Mouse (Mus musculus) hindbrain, embryonic 11.5 days (tissue): ENCODE measurements around the gene Sugt1. TPM values are rescaled to one million over a fixed set of nuclear protein-coding genes. Genes with fewer than 3 reads are reported as not detected.

Source experiments
- ATAC-seq: fragments of 200-750 bp; cut with Nextera tagmentation; 2 replicates; pipeline ENCODE4 v1.8.0; 2017; ENCODE audit warnings: mild to moderate bottlenecking, moderate TSS enrichment, moderate library complexity; ENCODE audit not compliant: low FRiP score
- DNase-seq: peaks from one replicate; pipeline ENCODE4 v3.0.0-alpha.2; 2015; ENCODE audit warnings: low spot score
- H3K27ac ChIP-seq: fragments of 300-500 bp; sonication (generic); 2 replicates; pipeline ENCODE4 v1.5.1; 2014; ENCODE audit warnings: mild to moderate bottlenecking, low read depth, low read length
- H3K27me3 ChIP-seq: fragments of 300-500 bp; sonication (generic); 2 replicates; pipeline ENCODE4 v1.6.1; 2014; ENCODE audit warnings: mild to moderate bottlenecking, low read length, moderate library complexity, mixed read lengths; ENCODE audit not compliant: control insufficient read depth, insufficient read depth
- H3K36me3 ChIP-seq: fragments of 300-500 bp; sonication (generic); 2 replicates; pipeline ENCODE4 v1.6.1; 2014; ENCODE audit warnings: mild to moderate bottlenecking, low read length, moderate library complexity, mixed read lengths; ENCODE audit not compliant: control insufficient read depth, insufficient read depth
- H3K4me1 ChIP-seq: fragments of 300-500 bp; sonication (generic); replicated peaks from 2 replicates; pipeline ENCODE4 v1.6.1; 2014; ENCODE audit warnings: low read length, mixed read lengths; ENCODE audit not compliant: control insufficient read depth, insufficient read depth
- H3K4me2 ChIP-seq: fragments of 300-500 bp; sonication (generic); replicated peaks from 2 replicates; pipeline ENCODE4 v1.6.1; 2014; ENCODE audit warnings: mild to moderate bottlenecking, low read depth, low read length
- H3K4me3 ChIP-seq: fragments of 300-500 bp; sonication (generic); 2 replicates; pipeline ENCODE4 v1.5.1; 2014; ENCODE audit warnings: low read depth, low read length
- H3K9ac ChIP-seq: fragments of 300-500 bp; sonication (generic); 2 replicates; pipeline ENCODE4 v1.6.1; 2014; ENCODE audit warnings: low read depth, low read length
- H3K9me3 ChIP-seq: fragments of 300-500 bp; sonication (generic); 2 replicates; pipeline ENCODE4 v1.6.1; 2016; ENCODE audit warnings: low read length; ENCODE audit not compliant: control insufficient read depth
- WGBS: fragments of 180-500 bp; shearing (Covaris S2); extraction: QIAGEN DNeasy Blood & Tissue Kit; methylation state at CpG from one replicate; pipeline ENCODE4 v1.1.7; 2014; 5-methylcytosine and 5-hydroxymethylcytosine counted together
- polyA plus RNA-seq: library from polyadenylated mRNA; unstranded; fragments of >200 nt; fragmentation: Nextera tagmentation; extraction: Ambion mirVana; gene quantifications from 2 replicates; pipeline ENCODE4 v1.2.1, GENCODE M21; 2014

Sugt1 gene
- polyA plus RNA-seq, 1 experiment from 2014 or later = 165 TPM

GRCm38 (mm10) chr14:79673083-79674013 is 85.9 kb downstream of the Sugt1 start:
- peak overlapping the region; percentile 63 for H3K27ac ChIP-seq

DNA sequence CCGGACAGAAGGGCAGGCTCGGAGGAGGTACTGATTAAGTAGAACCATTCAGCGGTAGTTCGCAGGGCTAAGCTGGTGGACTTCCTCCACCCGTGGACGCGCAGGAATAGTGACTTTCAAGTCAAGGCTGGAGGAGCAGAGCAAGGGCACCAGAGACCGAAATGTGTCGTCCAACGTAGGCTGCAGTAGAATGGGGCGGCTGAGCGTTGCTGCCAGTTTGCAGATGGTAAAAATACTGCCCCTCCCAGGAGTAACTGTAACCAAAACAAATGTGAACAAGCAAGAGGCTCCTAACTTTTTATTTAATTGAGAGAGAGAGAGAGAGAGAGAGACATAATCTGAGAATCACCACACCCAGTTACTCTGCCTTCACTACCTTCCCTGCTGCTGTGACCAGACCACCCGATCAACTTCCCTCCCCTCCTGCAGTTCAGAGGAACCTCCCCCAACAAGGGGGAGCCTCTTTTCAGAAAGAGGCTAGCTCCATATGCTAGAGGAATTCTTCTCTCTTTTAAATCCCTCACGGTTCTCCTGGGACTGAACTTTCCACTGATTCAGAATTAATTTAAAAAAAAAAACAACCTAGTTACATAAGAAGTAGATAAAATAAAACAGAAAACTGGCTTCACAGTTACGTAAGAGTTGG is 89.7 kb downstream of the Sugt1 start:
- H3K9me3 ChIP-seq = no peaks in the 10 kb centered on the region
- no peak overlapping the region for H3K4me3 ChIP-seq
- H3K27ac ChIP-seq = 0 out of 2 replicates have a peak overlapping the region, but pooled peaks have one; percentile 17
- no peaks in the 10 kb centered on the region for H3K27me3 ChIP-seq
- H3K4me1 ChIP-seq = 0 out of 2 replicates have a peak, but pooled peaks cover 2% of the 10 kb centered on the region
- 50% methylated on average over 15 of the region's 15 CpGs for WGBS
- no peak overlapping the region for H3K4me2 ChIP-seq
- no peaks in the 10 kb centered on the region for H3K36me3 ChIP-seq
- DNase-seq (peak; percentile 30), ATAC-seq (no peak)
- no peak overlapping the region for H3K9ac ChIP-seq

More at GRCm38 (mm10) chr14:79673083-79674013, 85.9 kb downstream of the Sugt1 start:
- Histone ChIP-seq H3K4me2 (no peak overlapping the region), H3K36me3 (no peaks in the 10 kb centered on the region), H3K4me3 (no peak overlapping the region), H3K4me1 (0 out of 2 replicates have a peak, but pooled peaks cover 2% of the 10 kb centered on the region), H3K9me3 (no peaks in the 10 kb centered on the region), H3K27me3 (peaks cover 2% of the 10 kb centered on the region; the same call in 1 of the 2 replicates), H3K9ac (no peak overlapping the region)
- ATAC-seq (peak; percentile 79), DNase-seq (peak; percentile 47)
- WGBS = 56% methylated on average over 17 of the region's 17 CpGs

- Histone ChIP-seq H3K4me1 (0 out of 2 replicates have a peak, but pooled peaks cover 2% of the 10 kb centered on the region), H3K9ac (no peak overlapping the region), H3K27ac (no peak overlapping the region), H3K9me3 (no peaks in the 10 kb centered on the region), H3K4me2 (no peak overlapping the region), H3K36me3 (no peaks in the 10 kb centered on the region), H3K27me3 (no peaks in the 10 kb centered on the region), H3K4me3 (no peak overlapping the region)
- ATAC-seq = no peak
- DNase-seq = peak; percentile 27
- WGBS = 51% methylated on average over 14 of the region's 14 CpGs
These were observed 90.6 kb downstream of the Sugt1 start for GRCm38 (mm10) chr14:79677891-79678687.

- Histone ChIP-seq H3K4me3 (no peak overlapping the region), H3K36me3 (no peaks in the 10 kb centered on the region), H3K4me2 (no peak overlapping the region), H3K9me3 (no peaks in the 10 kb centered on the region), H3K9ac (no peak overlapping the region), H3K27me3 (no peaks in the 10 kb centered on the region), H3K4me1 (0 out of 2 replicates have a peak, but pooled peaks cover 2% of the 10 kb centered on the region), H3K27ac (no peak overlapping the region)
- 69% methylated on average over 5 of the region's 5 CpGs for WGBS
- DNase-seq = no peak
- ATAC-seq = no peak
These were observed 93.2 kb downstream of the Sugt1 start for GRCm38 (mm10) chr14:79680652-79681051.

Other genes starting within 250 kb of the Sugt1 start
- 37.0 and 39.5 TPM in 2 replicates for gene Naa16, start 196.9 kb upstream of the Sugt1 start, polyA plus RNA-seq
- gene Mtrf1, start 189.9 kb upstream of the Sugt1 start, polyA plus RNA-seq = 12.6 and 12.8 TPM in 2 replicates
- 17.6 and 20.4 TPM in 2 replicates for gene Kbtbd7, start 161.2 kb upstream of the Sugt1 start, polyA plus RNA-seq
- gene Kbtbd6, start 135.9 kb upstream of the Sugt1 start, polyA plus RNA-seq = 5.0 and 5.5 TPM in 2 replicates
- gene Elf1, start 106.5 kb upstream of the Sugt1 start, polyA plus RNA-seq = 8.7 and 9.4 TPM in 2 replicates
- gene Wbp4, start 106.2 kb upstream of the Sugt1 start, polyA plus RNA-seq = 59.1 and 61.3 TPM in 2 replicates
- gene Cnmd, start 74.5 kb downstream of the Sugt1 start, polyA plus RNA-seq = 20.0 and 20.9 TPM in 2 replicates
- 14.5 and 15.4 TPM in 2 replicates for gene Pcdh8, start 183.6 kb downstream of the Sugt1 start, polyA plus RNA-seq